Mouse (Mus musculus) C2C12 (cell line): ENCODE measurements around the gene Klf12. TPM values are rescaled to one million over a fixed set of nuclear protein-coding genes. Genes with fewer than 3 reads are reported as not detected.

ENCODE experiments used
- H3K27me3 ChIP-seq: one replicate; pipeline ENCODE4 v1.6.1; 2011; ENCODE audit not compliant: control insufficient read depth, insufficient read depth, insufficient read length
- H3K36me3 ChIP-seq: one replicate; pipeline ENCODE4 v1.6.1; 2011; ENCODE audit not compliant: control insufficient read depth, insufficient read depth
- H3K4me3 ChIP-seq: one replicate; pipeline ENCODE4 v1.5.1; 2011; ENCODE audit warnings: mild to moderate bottlenecking, control low read depth; ENCODE audit not compliant: poor library complexity, insufficient read depth, severe bottlenecking
- H3K79me2 ChIP-seq: one replicate; pipeline ENCODE4 v1.6.1; 2011; ENCODE audit not compliant: control insufficient read depth, insufficient read depth
- H3K79me3 ChIP-seq: one replicate; pipeline ENCODE4 v1.6.1; 2011; ENCODE audit warnings: low read depth, control low read depth
- H3ac ChIP-seq: one replicate; pipeline ENCODE3; 2011; ENCODE audit warnings: low read depth; ENCODE audit not compliant: control insufficient read depth, insufficient read length
- CEBPB ChIP-seq: IDR thresholded peaks from one replicate; pipeline ENCODE4 v1.6.1; 2011; ENCODE audit warnings: low read depth, mild to moderate bottlenecking, control low read depth, moderate library complexity
- CTCF ChIP-seq: IDR thresholded peaks from one replicate; pipeline ENCODE4 v1.5.1; 2011; ENCODE audit not compliant: control insufficient read depth, insufficient read depth, insufficient read length
- FOSL1 ChIP-seq: IDR thresholded peaks from one replicate; pipeline ENCODE4 v1.8.0; 2011; ENCODE audit warnings: mild to moderate bottlenecking, low read length; ENCODE audit not compliant: poor library complexity, insufficient read depth, severe bottlenecking
- MAX ChIP-seq: IDR thresholded peaks from one replicate; pipeline ENCODE4 v1.6.1; 2011; ENCODE audit warnings: mild to moderate bottlenecking, control low read depth
- MYOD1 ChIP-seq: IDR thresholded peaks from one replicate; pipeline ENCODE4 v1.6.1; 2011; ENCODE audit warnings: low read depth; ENCODE audit not compliant: control insufficient read depth, insufficient read length
- MYOG ChIP-seq: IDR thresholded peaks from one replicate; pipeline ENCODE4 v1.6.1; 2011; ENCODE audit not compliant: control insufficient read depth, insufficient read length; ENCODE audit errors: extremely low read depth
- USF1 ChIP-seq: IDR thresholded peaks from one replicate; pipeline ENCODE4 v1.6.1; 2011; ENCODE audit warnings: low read depth, mild to moderate bottlenecking, control low read depth, moderate library complexity
- polyA plus RNA-seq: library from polyadenylated mRNA; unstranded; fragments of >200 nt; fragmentation: generic; extraction: Trizol; gene quantifications from one replicate; pipeline ENCODE4 v1.2.1, GENCODE M21; 2012; ENCODE audit warnings: missing spikeins

The Klf12 gene
- polyA plus RNA-seq, 1 experiment: 1.2 TPM

GRCm38 (mm10) chr14:99944221-99945108 is 340.0 kb downstream of the Klf12 start:
- Histone ChIP-seq H3ac (no peak overlapping the region), H3K79me2 (no peaks in the 10 kb centered on the region), H3K27me3 (no peaks in the 10 kb centered on the region), H3K4me3 (no peak overlapping the region), H3K36me3 (no peaks in the 10 kb centered on the region), H3K79me3 (no peaks in the 10 kb centered on the region)
- no peak for TF ChIP-seq FOSL1
- no peak for TF ChIP-seq USF1
- TF ChIP-seq MYOD1: no peak
- no peak for TF ChIP-seq MYOG
- no peak for TF ChIP-seq CTCF

GRCm38 (mm10) chr14:99943156-99943555 is 341.3 kb downstream of the Klf12 start:
- Histone ChIP-seq H3K4me3 (no peak overlapping the region), H3K79me2 (no peaks in the 10 kb centered on the region), H3K36me3 (no peaks in the 10 kb centered on the region), H3K27me3 (no peaks in the 10 kb centered on the region), H3K79me3 (no peaks in the 10 kb centered on the region), H3ac (no peak overlapping the region)
- no peak for TF ChIP-seq MAX
- no peak for TF ChIP-seq USF1
- TF ChIP-seq CTCF: no peak
- no peak for TF ChIP-seq MYOD1
- TF ChIP-seq CEBPB: no peak
- TF ChIP-seq FOSL1: no peak
- TF ChIP-seq MYOG: no peak

- Histone ChIP-seq H3K4me3 (no peak overlapping the region), H3K36me3 (no peaks in the 10 kb centered on the region), H3K79me3 (no peaks in the 10 kb centered on the region), H3K27me3 (no peaks in the 10 kb centered on the region), H3K79me2 (no peaks in the 10 kb centered on the region), H3ac (no peak overlapping the region)
- TF ChIP-seq FOSL1: no peak
- TF ChIP-seq USF1: no peak
- no peak for TF ChIP-seq MAX
- no peak for TF ChIP-seq CTCF
- TF ChIP-seq CEBPB: no peak
- TF ChIP-seq MYOD1: no peak
- TF ChIP-seq MYOG: no peak
These were observed 351.0 kb downstream of the Klf12 start for GRCm38 (mm10) chr14:99933456-99933855.

GRCm38 (mm10) chr14:99931879-99932278 is 352.6 kb downstream of the Klf12 start:
- no peaks in the 10 kb centered on the region for H3K79me2 ChIP-seq
- TF ChIP-seq CTCF (peak; percentile 53), USF1 (no peak)

GRCm38 (mm10) chr14:99911912-99912311 is 372.6 kb downstream of the Klf12 start:
- H3K4me3 ChIP-seq: no peak overlapping the region
- H3K79me2 ChIP-seq: no peaks in the 10 kb centered on the region
- no peaks in the 10 kb centered on the region for H3K36me3 ChIP-seq
- H3ac ChIP-seq: no peak overlapping the region
- TF ChIP-seq MAX (no peak), CTCF (no peak), MYOG (no peak), FOSL1 (no peak), MYOD1 (no peak), CEBPB (no peak), USF1 (no peak)
- no peaks in the 10 kb centered on the region for H3K27me3 ChIP-seq
- no peaks in the 10 kb centered on the region for H3K79me3 ChIP-seq

More at GRCm38 (mm10) chr14:99931879-99932278, 352.6 kb downstream of the Klf12 start:
- no peaks in the 10 kb centered on the region for H3K27me3 ChIP-seq
- no peaks in the 10 kb centered on the region for H3K79me3 ChIP-seq
- no peaks in the 10 kb centered on the region for H3K36me3 ChIP-seq
- H3ac ChIP-seq: no peak overlapping the region
- no peak overlapping the region for H3K4me3 ChIP-seq

- H3K79me3 ChIP-seq: no peaks in the 10 kb centered on the region
- H3K27me3 ChIP-seq: no peaks in the 10 kb centered on the region
- H3K4me3 ChIP-seq: no peak overlapping the region
- H3ac ChIP-seq: no peak overlapping the region
- TF ChIP-seq MYOG: no peak
- no peak for TF ChIP-seq MAX
- no peak for TF ChIP-seq MYOD1
- TF ChIP-seq USF1: no peak
- TF ChIP-seq CTCF: no peak
- TF ChIP-seq CEBPB: no peak
- no peak for TF ChIP-seq FOSL1
- no peaks in the 10 kb centered on the region for H3K79me2 ChIP-seq
- H3K36me3 ChIP-seq: no peaks in the 10 kb centered on the region
These were observed 373.6 kb downstream of the Klf12 start for GRCm38 (mm10) chr14:99910876-99911275.
